Mouse (Mus musculus) forebrain, embryonic 11.5 days (tissue): ENCODE results near the gene Dhx33. TPM values are rescaled to one million over a fixed set of nuclear protein-coding genes. Genes with fewer than 3 reads are reported as not detected.
A peak's percentile ranks its signal among the peaks of the same experiment; 100 is the strongest.

Experiments
- ATAC-seq: fragments of 200-750 bp; cut with Nextera tagmentation; replicated peaks from 2 replicates; pipeline ENCODE4 v1.8.0; 2017; ENCODE audit warnings: moderate TSS enrichment; ENCODE audit not compliant: low FRiP score
- DNase-seq: peaks from one replicate; pipeline ENCODE4 v3.0.0-alpha.2; 2017; ENCODE audit warnings: low spot score
- H3K27ac ChIP-seq: fragments of 300-500 bp; sonication (generic); 2 replicates; pipeline ENCODE4 v1.5.1; 2014; ENCODE audit warnings: low read depth, low read length
- H3K27me3 ChIP-seq: fragments of 300-500 bp; sonication (generic); 2 replicates; pipeline ENCODE4 v1.6.1; 2014; ENCODE audit warnings: mild to moderate bottlenecking, low read length, mixed read lengths; ENCODE audit not compliant: control insufficient read depth, insufficient read depth
- H3K36me3 ChIP-seq: fragments of 300-500 bp; sonication (generic); 2 replicates; pipeline ENCODE4 v1.6.1; 2014; ENCODE audit warnings: mild to moderate bottlenecking, low read length, moderate library complexity, mixed read lengths; ENCODE audit not compliant: control insufficient read depth, insufficient read depth
- H3K4me1 ChIP-seq: fragments of 300-500 bp; sonication (generic); replicated peaks from 2 replicates; pipeline ENCODE4 v1.6.1; 2014; ENCODE audit warnings: low read length, mixed read lengths; ENCODE audit not compliant: control insufficient read depth, insufficient read depth
- H3K4me2 ChIP-seq: fragments of 300-500 bp; sonication (generic); 2 replicates; pipeline ENCODE4 v1.6.1; 2014; ENCODE audit warnings: low read depth, mild to moderate bottlenecking, low read length, moderate library complexity, mixed read lengths; ENCODE audit not compliant: severe bottlenecking
- H3K4me3 ChIP-seq: fragments of 300-500 bp; sonication (generic); 2 replicates; pipeline ENCODE4 v1.5.1; 2014; ENCODE audit warnings: low read depth, low read length
- H3K9ac ChIP-seq: fragments of 300-500 bp; sonication (generic); 2 replicates; pipeline ENCODE4 v1.6.1; 2014; ENCODE audit warnings: low read length
- H3K9me3 ChIP-seq: fragments of 300-500 bp; sonication (generic); 2 replicates; pipeline ENCODE4 v1.6.1; 2016; ENCODE audit warnings: low read length, mixed read lengths; ENCODE audit not compliant: control insufficient read depth
- WGBS: fragments of 180-500 bp; shearing (Covaris S2); extraction: QIAGEN DNeasy Blood & Tissue Kit; methylation state at CpG from one replicate; pipeline ENCODE4 v1.1.7; 2014; 5-methylcytosine and 5-hydroxymethylcytosine counted together
- polyA plus RNA-seq: library from polyadenylated mRNA; unstranded; fragments of >200 nt; fragmentation: Nextera tagmentation; extraction: Ambion mirVana; gene quantifications from 2 replicates; pipeline ENCODE4 v1.2.1, GENCODE M21; 2014

The Dhx33 gene
- polyA plus RNA-seq, 1 experiment from 2014 or later = 25.5 TPM

GRCm38 (mm10) chr11:70973947-70974346 lies 30.3 kb downstream of the Dhx33 start:
- H3K4me1 ChIP-seq = no peaks in the 10 kb centered on the region
- H3K27me3 ChIP-seq = no peaks in the 10 kb centered on the region
- no peak overlapping the region for H3K4me3 ChIP-seq
- no peak for ATAC-seq
- no peak for DNase-seq
- H3K4me2 ChIP-seq = no peak overlapping the region
- WGBS = 88% methylated on average over 4 of the region's 4 CpGs
- no peaks in the 10 kb centered on the region; the same call in 1 of the 2 replicates for H3K9me3 ChIP-seq
- no peak overlapping the region for H3K27ac ChIP-seq
- peaks cover 17% of the 10 kb centered on the region; the same call in 1 of the 2 replicates for H3K36me3 ChIP-seq
- no peak overlapping the region for H3K9ac ChIP-seq

- no peak overlapping the region for H3K27ac ChIP-seq
- 50% methylated on average over 1 of the region's 1 CpGs for WGBS
Observed at GRCm38 (mm10) chr11:70972586-70972985, 31.7 kb downstream of the Dhx33 start.

GRCm38 (mm10) chr11:70970560-70971540 lies 33.4 kb downstream of the Dhx33 start:
- H3K27ac ChIP-seq = 0 out of 2 replicates have a peak overlapping the region, but pooled peaks have one; percentile 18
- no peak; the same call in 1 of the 2 replicates for ATAC-seq
- 19% methylated on average over 24 of the region's 24 CpGs for WGBS
- peak overlapping the region; percentile 94 for H3K4me3 ChIP-seq
- no peaks in the 10 kb centered on the region; the same call in 1 of the 2 replicates for H3K36me3 ChIP-seq
- H3K27me3 ChIP-seq = no peaks in the 10 kb centered on the region
- H3K9ac ChIP-seq = peak overlapping the region; percentile 65
- no peak for DNase-seq
- no peaks in the 10 kb centered on the region; the same call in 1 of the 2 replicates for H3K4me1 ChIP-seq
- H3K4me2 ChIP-seq = peak overlapping the region; percentile 80
- H3K9me3 ChIP-seq = no peaks in the 10 kb centered on the region; the same call in 1 of the 2 replicates

More at GRCm38 (mm10) chr11:70972586-70972985, 31.7 kb downstream of the Dhx33 start:
- Histone ChIP-seq H3K9me3 (no peaks in the 10 kb centered on the region; the same call in 1 of the 2 replicates), H3K4me3 (no peak overlapping the region), H3K4me1 (no peaks in the 10 kb centered on the region; the same call in 1 of the 2 replicates), H3K4me2 (no peak overlapping the region), H3K9ac (no peak overlapping the region), H3K27me3 (no peaks in the 10 kb centered on the region), H3K36me3 (peaks cover 10% of the 10 kb centered on the region; the same call in 1 of the 2 replicates)
- ATAC-seq (no peak), DNase-seq (no peak)

- Histone ChIP-seq H3K27me3 (no peaks in the 10 kb centered on the region), H3K9me3 (no peaks in the 10 kb centered on the region; the same call in 1 of the 2 replicates), H3K36me3 (peaks cover 4% of the 10 kb centered on the region; the same call in 1 of the 2 replicates), H3K4me1 (no peaks in the 10 kb centered on the region; the same call in 1 of the 2 replicates), H3K4me3 (peak within 1 kb of the TSS; percentile 94), H3K4me2 (peak within 1 kb of the TSS; percentile 80), H3K27ac (peak within 1 kb of the TSS; percentile 71), H3K9ac (peak within 1 kb of the TSS; percentile 88)
- under 1% methylated on average over 43 of the region's 43 CpGs for WGBS
- ATAC-seq (peak; percentile 97), DNase-seq (peak; percentile 97)
Observed at GRCm38 (mm10) chr11:70969821-70970559, 34.2 kb downstream of the Dhx33 start, which contains the start of the genes Nup88 and Rpain. TSS of gene Nup88 (minus strand) at chr11:70969973. TSS of gene Rpain (plus strand) at chr11:70970213.

- H3K4me3 ChIP-seq = peak overlapping the region; percentile 94
- WGBS = 1% methylated on average over 25 of the region's 25 CpGs
- peak; percentile 10; the same call in 1 of the 2 replicates for ATAC-seq
- no peak for DNase-seq
- H3K27me3 ChIP-seq = no peaks in the 10 kb centered on the region
- H3K9ac ChIP-seq = peak overlapping the region; percentile 88
- peak overlapping the region; percentile 68 for H3K27ac ChIP-seq
- no peaks in the 10 kb centered on the region; the same call in 1 of the 2 replicates for H3K4me1 ChIP-seq
- peaks cover 8% of the 10 kb centered on the region; the same call in 1 of the 2 replicates for H3K36me3 ChIP-seq
- peak overlapping the region; percentile 49 for H3K4me2 ChIP-seq
- H3K9me3 ChIP-seq = no peaks in the 10 kb centered on the region; the same call in 1 of the 2 replicates
Observed at GRCm38 (mm10) chr11:70969271-70969794, 34.9 kb downstream of the Dhx33 start.

GRCm38 (mm10) chr11:70964222-70964907 lies 39.9 kb downstream of the Dhx33 start:
- no peak overlapping the region for H3K9ac ChIP-seq
- no peaks in the 10 kb centered on the region; the same call in 1 of the 2 replicates for H3K4me1 ChIP-seq
- peaks cover 16% of the 10 kb centered on the region for H3K36me3 ChIP-seq
- H3K4me3 ChIP-seq = no peak overlapping the region
- no peak overlapping the region for H3K27ac ChIP-seq
- H3K4me2 ChIP-seq = no peak overlapping the region
- no peaks in the 10 kb centered on the region for H3K27me3 ChIP-seq
- no peaks in the 10 kb centered on the region for H3K9me3 ChIP-seq
- ATAC-seq (no peak), DNase-seq (no peak)
- 73% methylated on average over 4 of the region's 4 CpGs for WGBS

GRCm38 (mm10) chr11:70960786-70961554 lies 43.3 kb downstream of the Dhx33 start:
- DNase-seq (no peak), ATAC-seq (no peak)
- H3K27ac ChIP-seq = no peak overlapping the region
- H3K4me2 ChIP-seq = no peak overlapping the region
- no peaks in the 10 kb centered on the region for H3K9me3 ChIP-seq
- H3K4me3 ChIP-seq = no peak overlapping the region
- H3K36me3 ChIP-seq = peaks cover 18% of the 10 kb centered on the region
- H3K4me1 ChIP-seq = no peaks in the 10 kb centered on the region
- WGBS = 93% methylated on average over 5 of the region's 5 CpGs
- no peak overlapping the region for H3K9ac ChIP-seq
- no peaks in the 10 kb centered on the region for H3K27me3 ChIP-seq
